Mouse (Mus musculus): ENCODE results near the gene Slc3a1.

- TF ChIP-seq MYOD1 (IDR thresholded peaks at IDR 0.05; ENCODE audit: control insufficient read depth in 1 of 3, insufficient read length in 2 of 3, low read depth in 2 of 3): no peak
- TF ChIP-seq POLR2A (IDR thresholded peaks at IDR 0.05; ENCODE audit: insufficient read length, low read depth): no peak
- no peak for TF ChIP-seq TCF12 (IDR thresholded peaks at IDR 0.05; ENCODE audit: insufficient read depth, poor library complexity, severe bottlenecking)
- TF ChIP-seq CEBPB (IDR thresholded peaks at IDR 0.05; ENCODE audit: insufficient read depth, poor library complexity, severe bottlenecking): no peak
Measured at GRCm38 (mm10) chr17:85030651-85031050, 2.5 kb downstream of the Slc3a1 start.
